Mouse (Mus musculus) liver, embryonic 16.5 days (tissue): ENCODE data around the gene Efcab11. TPM values are rescaled to one million over a fixed set of nuclear protein-coding genes. Genes with fewer than 3 reads are reported as not detected.

Experiments used
- polyA plus RNA-seq: library from polyadenylated mRNA; unstranded; fragments of >200 nt; fragmentation: Nextera tagmentation; extraction: Ambion mirVana; gene quantifications from 2 replicates; pipeline ENCODE4 v1.2.1, GENCODE M21; 2015

Efcab11 gene
- polyA plus RNA-seq, 1 experiment from 2014 or later: 5.0 TPM

Other genes with a start within 250 kb of the Efcab11 start
- 19.3 and 20.8 TPM in 2 replicates for gene Tdp1, start 78 bp upstream of the Efcab11 start, polyA plus RNA-seq
- 0.83 and 0.84 TPM in 2 replicates for gene Kcnk13, start 80.1 kb upstream of the Efcab11 start, polyA plus RNA-seq
- gene Psmc1, start 225.7 kb upstream of the Efcab11 start, polyA plus RNA-seq: 120 and 128 TPM in 2 replicates